Mouse (Mus musculus) myocyte (in vitro differentiated cells): ENCODE results near the gene Stx19.

Experiments
- POLR2A ChIP-seq: IDR thresholded peaks from one replicate; pipeline ENCODE4 v1.6.1; 2011; ENCODE audit warnings: low read depth, mild to moderate bottlenecking, control low read depth, moderate library complexity; ENCODE audit not compliant: insufficient read length
- REST ChIP-seq: IDR thresholded peaks from one replicate; pipeline ENCODE4 v1.6.1; 2011; ENCODE audit warnings: mild to moderate bottlenecking, control low read depth, moderate library complexity; ENCODE audit not compliant: insufficient read depth, insufficient read length

GRCm38 (mm10) chr16:62853611-62854126 is 39.2 kb downstream of the Stx19 start:
- TF ChIP-seq POLR2A (no peak), REST (no peak)
